Mouse (Mus musculus) urinary bladder, adult 2 months (tissue): Measurements from ENCODE around the gene Tcp11. TPM values are rescaled to one million over a fixed set of nuclear protein-coding genes. Genes with fewer than 3 reads are reported as not detected.
A peak's percentile ranks its signal among the peaks of the same experiment; 100 is the strongest.

Source experiments
- DNase-seq: peaks from one replicate; pipeline ENCODE4 v3.0.0; 2022; ENCODE audit warnings: low spot score
- polyA plus RNA-seq: library from polyadenylated mRNA; depleted of rRNA; stranded (reverse); fragments of >200 nt; gene quantifications from 2 replicates; pipeline ENCODE4 v1.2.3, GENCODE M21; 2012

The Tcp11 gene
- polyA plus RNA-seq, 1 experiment = 0.43 TPM

- DNase-seq = no peak
These were observed 4.0 kb upstream of the Tcp11 start for GRCm38 (mm10) chr17:28084395-28084905.

GRCm38 (mm10) chr17:28082863-28083262 lies 2.4 kb upstream of the Tcp11 start:
- DNase-seq = no peak

- no peak for DNase-seq
These were observed 1.4 kb upstream of the Tcp11 start for GRCm38 (mm10) chr17:28081856-28082255.

- no peak for DNase-seq
These were observed 946 bp upstream of the Tcp11 start for GRCm38 (mm10) chr17:28081385-28081784.

GRCm38 (mm10) chr17:28080817-28081165 lies 352 bp upstream of the Tcp11 start:
- no peak for DNase-seq

GRCm38 (mm10) chr17:28079618-28080017 lies 821 bp downstream of the Tcp11 start:
- peak; percentile 74 for DNase-seq

- no peak for DNase-seq
These were observed 2.4 kb downstream of the Tcp11 start for GRCm38 (mm10) chr17:28078028-28078427.

- no peak for DNase-seq
These were observed 6.0 kb downstream of the Tcp11 start for GRCm38 (mm10) chr17:28074486-28074885.

- DNase-seq = no peak
These were observed 7.7 kb downstream of the Tcp11 start for GRCm38 (mm10) chr17:28072730-28073129.

GRCm38 (mm10) chr17:28070256-28070655 lies 10.2 kb downstream of the Tcp11 start:
- no peak for DNase-seq

- no peak for DNase-seq
These were observed 11.0 kb downstream of the Tcp11 start for GRCm38 (mm10) chr17:28069446-28069845.

- no peak for DNase-seq
These were observed 13.1 kb downstream of the Tcp11 start for GRCm38 (mm10) chr17:28067303-28067702.

- no peak for DNase-seq
These were observed 17.3 kb downstream of the Tcp11 start for GRCm38 (mm10) chr17:28063163-28063562.

- DNase-seq = no peak
These were observed 17.7 kb downstream of the Tcp11 start for GRCm38 (mm10) chr17:28062710-28063109.

GRCm38 (mm10) chr17:28061472-28061871 lies 19.0 kb downstream of the Tcp11 start:
- no peak for DNase-seq

- no peak for DNase-seq
These were observed 19.8 kb downstream of the Tcp11 start for GRCm38 (mm10) chr17:28060681-28061080.

GRCm38 (mm10) chr17:28058346-28058745 lies 22.1 kb downstream of the Tcp11 start:
- DNase-seq = no peak

GRCm38 (mm10) chr17:28052293-28052863 lies 28.1 kb downstream of the Tcp11 start:
- no peak for DNase-seq

- no peak for DNase-seq
These were observed 30.2 kb downstream of the Tcp11 start for GRCm38 (mm10) chr17:28050210-28050609.

GRCm38 (mm10) chr17:28048425-28048824 lies 32.0 kb downstream of the Tcp11 start:
- no peak for DNase-seq

- no peak for DNase-seq
These were observed 32.9 kb downstream of the Tcp11 start for GRCm38 (mm10) chr17:28047520-28047919.

GRCm38 (mm10) chr17:28047017-28047416 lies 33.4 kb downstream of the Tcp11 start:
- no peak for DNase-seq

GRCm38 (mm10) chr17:28042299-28042771 lies 38.1 kb downstream of the Tcp11 start:
- no peak for DNase-seq

- DNase-seq = no peak
These were observed 39.1 kb downstream of the Tcp11 start for GRCm38 (mm10) chr17:28041298-28041697.
